Mouse (Mus musculus): ENCODE measurements around the gene Arfgef2.

DNA sequence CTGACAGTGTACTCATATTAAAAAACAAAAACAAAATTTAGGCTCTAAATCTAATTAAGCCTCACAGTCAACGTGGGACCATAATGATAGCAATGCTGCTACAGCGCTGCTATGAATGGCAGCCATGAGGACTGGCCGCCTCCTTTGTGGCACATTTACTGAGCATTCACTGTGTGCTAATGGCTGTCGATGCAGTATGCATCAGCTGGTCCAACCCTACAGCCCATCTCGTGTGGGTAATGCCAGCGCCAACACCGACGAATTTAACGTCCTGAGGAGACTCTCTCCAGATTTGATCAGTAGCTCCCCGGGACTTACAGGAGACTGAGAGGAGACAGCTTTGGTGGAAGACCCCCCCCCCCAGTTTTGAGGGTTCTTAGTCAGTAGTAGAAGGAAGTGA is 31.1 kb upstream of the Arfgef2 start:
- TF ChIP-seq RCOR1 (conservative IDR thresholded peaks at IDR 0.05; ENCODE audit: low read depth, low read length) (no peak), KAT2A (IDR thresholded peaks at IDR 0.05; ENCODE audit: insufficient replicate concordance, low read length) (no peak)
